Mouse (Mus musculus) myocyte (in vitro differentiated cells): ENCODE data around the gene Bloc1s2.
A peak's percentile ranks its signal among the peaks of the same experiment; 100 is the strongest.

Experiments
- CEBPB ChIP-seq: IDR thresholded peaks from 2 replicates; pipeline ENCODE4 v1.6.1; 2011; ENCODE audit warnings: mild to moderate bottlenecking, moderate library complexity; ENCODE audit not compliant: poor library complexity, insufficient read depth, severe bottlenecking
- E2F4 ChIP-seq: IDR thresholded peaks from one replicate; pipeline ENCODE4 v1.6.1; 2011; ENCODE audit warnings: mild to moderate bottlenecking, control low read depth, moderate library complexity; ENCODE audit not compliant: insufficient read depth
- MAX ChIP-seq: IDR thresholded peaks from one replicate; pipeline ENCODE4 v1.6.1; 2011; ENCODE audit warnings: low read depth, mild to moderate bottlenecking, control low read depth
- MYOD1 ChIP-seq, 3 experiments: IDR thresholded peaks; one replicate each; pipeline ENCODE4 v1.6.1; 2011; ENCODE audit warnings: control low read depth in 2 of 3, low read depth in 2 of 3, mild to moderate bottlenecking in 2 of 3, moderate library complexity in 1 of 3; ENCODE audit not compliant: insufficient read length in 2 of 3, control insufficient read depth in 1 of 3
- MYOG ChIP-seq, 3 experiments: IDR thresholded peaks; one replicate each; pipeline ENCODE4 v1.6.1; 2011; ENCODE audit warnings: control low read depth in 2 of 3, low read depth in 2 of 3, mild to moderate bottlenecking in 2 of 3; ENCODE audit not compliant: insufficient read length in 2 of 3, control insufficient read depth in 1 of 3, insufficient read depth in 1 of 3
- POLR2A ChIP-seq: IDR thresholded peaks from one replicate; pipeline ENCODE4 v1.6.1; 2011; ENCODE audit warnings: low read depth, mild to moderate bottlenecking, control low read depth, moderate library complexity; ENCODE audit not compliant: insufficient read length
- POLR2AphosphoS2 ChIP-seq: IDR thresholded peaks from one replicate; pipeline ENCODE4 v1.6.1; 2011; ENCODE audit warnings: low read depth, control low read depth; ENCODE audit not compliant: insufficient read length
- TCF12 ChIP-seq: IDR thresholded peaks from one replicate; pipeline ENCODE4 v1.6.1; 2011; ENCODE audit warnings: mild to moderate bottlenecking, control low read depth; ENCODE audit not compliant: poor library complexity, insufficient read depth, severe bottlenecking
- TCF3 ChIP-seq: IDR thresholded peaks from one replicate; pipeline ENCODE4 v1.6.1; 2011; ENCODE audit warnings: low read depth, control low read depth; ENCODE audit not compliant: insufficient read length
- USF1 ChIP-seq: IDR thresholded peaks from one replicate; pipeline ENCODE4 v1.6.1; 2011; ENCODE audit warnings: low read depth, mild to moderate bottlenecking, control low read depth, moderate library complexity

DNA sequence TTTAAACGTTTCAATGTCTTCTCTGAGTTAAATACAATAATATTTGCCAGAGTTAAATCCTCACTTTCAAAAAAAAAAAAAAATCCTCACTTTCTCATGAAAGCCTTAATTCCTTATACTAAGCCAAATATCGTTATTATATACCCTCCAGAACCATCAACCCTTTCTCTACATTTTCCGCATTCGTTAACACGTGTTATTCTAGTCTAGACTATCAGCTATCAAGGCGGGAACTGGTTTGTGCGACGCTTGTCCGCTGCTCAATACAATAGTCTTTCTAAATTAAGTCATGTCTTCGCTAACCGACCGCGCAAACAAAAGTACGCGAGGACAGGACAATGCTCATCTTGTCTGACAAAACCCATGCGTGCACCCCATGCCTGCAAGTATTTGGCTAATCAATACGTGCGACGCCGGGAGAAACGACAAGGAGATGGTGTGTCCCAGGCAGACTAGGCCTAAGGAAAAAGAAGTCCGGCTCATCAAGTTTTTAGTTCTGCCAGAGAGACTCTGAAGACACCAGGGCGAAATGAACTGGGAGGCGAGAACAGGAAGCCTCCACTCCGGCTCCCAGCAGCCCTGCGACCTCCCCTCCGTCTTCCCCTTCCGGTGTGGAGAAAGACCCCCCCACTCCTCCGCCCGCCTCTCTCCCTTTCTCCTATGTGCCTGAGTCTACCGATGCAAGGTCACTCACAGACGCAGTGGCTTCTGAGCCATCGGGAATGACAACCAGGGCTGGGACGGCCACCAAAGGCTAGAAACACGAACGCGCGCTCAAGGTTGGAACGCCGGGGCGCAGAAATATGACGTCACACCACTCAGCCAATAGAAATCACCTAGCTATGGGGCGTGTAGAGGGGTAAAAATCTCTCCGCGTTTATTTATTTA is 10.9 kb downstream of the Bloc1s2 start, which contains the start of gene Cwf19l1:
- TF ChIP-seq USF1, result no peak
- peak; percentile 79 for TF ChIP-seq E2F4
- TF ChIP-seq POLR2A, result peak; percentile 49
- TF ChIP-seq POLR2AphosphoS2, result no peak
- no peak for TF ChIP-seq MYOG (IDR thresholded peaks at IDR 0.05; ENCODE audit: control insufficient read depth in 1 of 3, insufficient read depth in 1 of 3, insufficient read length in 2 of 3, low read depth in 2 of 3)
- no peak for TF ChIP-seq TCF12
- no peak for TF ChIP-seq MYOD1 (IDR thresholded peaks at IDR 0.05; ENCODE audit: control insufficient read depth in 1 of 3, insufficient read length in 2 of 3, low read depth in 2 of 3)
- no peak for TF ChIP-seq TCF3
- no peak for TF ChIP-seq MAX
- no peak for TF ChIP-seq CEBPB
